Mouse (Mus musculus): ENCODE data around the gene Chrng. TPM values are rescaled to one million over a fixed set of nuclear protein-coding genes. Genes with fewer than 3 reads are reported as not detected.

Gene Chrng
- polyA plus RNA-seq, 1 experiment: not detected

- no peaks in the 10 kb centered on the region for H3K9me3 ChIP-seq (ENCODE audit: control insufficient read depth, low read length)
- peaks cover 62% of the 10 kb centered on the region for H3K36me3 ChIP-seq (ENCODE audit: control insufficient read depth)
- H3K27me3 ChIP-seq (ENCODE audit: control insufficient read depth): no peaks in the 10 kb centered on the region
- H3K4me3 ChIP-seq (replicated peaks): no peak overlapping the region
- H3K4me1 ChIP-seq (ENCODE audit: control insufficient read depth): no peaks in the 10 kb centered on the region
- TF ChIP-seq TAL1 (IDR thresholded peaks at IDR 0.05; ENCODE audit: low read length): no peak
- TF ChIP-seq GATA1 (IDR thresholded peaks at IDR 0.05; ENCODE audit: low read length): no peak
Observed at GRCm38 (mm10) chr1:87232197-87232596, 27.7 kb downstream of the Chrng start.

- Histone ChIP-seq H3K27me3 (ENCODE audit: control insufficient read depth) (no peaks in the 10 kb centered on the region), H3K36me3 (ENCODE audit: control insufficient read depth) (peaks cover 22% of the 10 kb centered on the region), H3K4me1 (ENCODE audit: control insufficient read depth) (no peaks in the 10 kb centered on the region), H3K9me3 (ENCODE audit: control insufficient read depth, low read length) (no peaks in the 10 kb centered on the region), H3K4me3 (replicated peaks) (no peak overlapping the region)
- TF ChIP-seq TAL1 (IDR thresholded peaks at IDR 0.05; ENCODE audit: low read length) (no peak), GATA1 (IDR thresholded peaks at IDR 0.05; ENCODE audit: low read length) (no peak)
Observed at GRCm38 (mm10) chr1:87239056-87239455, 34.6 kb downstream of the Chrng start.

- Histone ChIP-seq H3K36me3 (ENCODE audit: control insufficient read depth) (peaks cover 10% of the 10 kb centered on the region), H3K27me3 (ENCODE audit: control insufficient read depth) (no peaks in the 10 kb centered on the region), H3K4me1 (ENCODE audit: control insufficient read depth) (peaks cover 12% of the 10 kb centered on the region), H3K9me3 (ENCODE audit: control insufficient read depth, low read length) (no peaks in the 10 kb centered on the region), H3K4me3 (replicated peaks) (no peak overlapping the region)
- TF ChIP-seq TAL1 (IDR thresholded peaks at IDR 0.05; ENCODE audit: low read length) (no peak), GATA1 (IDR thresholded peaks at IDR 0.05; ENCODE audit: low read length) (no peak)
Observed at GRCm38 (mm10) chr1:87243021-87243420, 38.6 kb downstream of the Chrng start.

- no peaks in the 10 kb centered on the region for H3K27me3 ChIP-seq (ENCODE audit: control insufficient read depth)
- H3K4me3 ChIP-seq (replicated peaks): no peak overlapping the region
- peaks cover 12% of the 10 kb centered on the region for H3K4me1 ChIP-seq (ENCODE audit: control insufficient read depth)
- H3K9me3 ChIP-seq (ENCODE audit: control insufficient read depth, low read length): no peaks in the 10 kb centered on the region
- TF ChIP-seq GATA1 (IDR thresholded peaks at IDR 0.05; ENCODE audit: low read length): no peak
- TF ChIP-seq TAL1 (IDR thresholded peaks at IDR 0.05; ENCODE audit: low read length): no peak
- no peaks in the 10 kb centered on the region for H3K36me3 ChIP-seq (ENCODE audit: control insufficient read depth)
Observed at GRCm38 (mm10) chr1:87245430-87245829, 41.0 kb downstream of the Chrng start.

- Histone ChIP-seq H3K4me3 (replicated peaks) (no peak overlapping the region), H3K9me3 (ENCODE audit: control insufficient read depth, low read length) (no peaks in the 10 kb centered on the region), H3K36me3 (ENCODE audit: control insufficient read depth) (no peaks in the 10 kb centered on the region), H3K27me3 (ENCODE audit: control insufficient read depth) (no peaks in the 10 kb centered on the region), H3K4me1 (ENCODE audit: control insufficient read depth) (peaks cover 12% of the 10 kb centered on the region)
- TF ChIP-seq TAL1 (IDR thresholded peaks at IDR 0.05; ENCODE audit: low read length): no peak
- no peak for TF ChIP-seq GATA1 (IDR thresholded peaks at IDR 0.05; ENCODE audit: low read length)
Observed at GRCm38 (mm10) chr1:87245929-87246815, 41.7 kb downstream of the Chrng start.

- Histone ChIP-seq H3K4me3 (replicated peaks) (no peak overlapping the region), H3K9me3 (ENCODE audit: control insufficient read depth, low read length) (no peaks in the 10 kb centered on the region), H3K4me1 (ENCODE audit: control insufficient read depth) (0 out of 2 replicates have a peak, but pooled peaks cover 2% of the 10 kb centered on the region), H3K36me3 (ENCODE audit: control insufficient read depth) (no peaks in the 10 kb centered on the region), H3K27me3 (ENCODE audit: control insufficient read depth) (peaks cover 5% of the 10 kb centered on the region; the same call in 1 of the 2 replicates)
- TF ChIP-seq TAL1 (IDR thresholded peaks at IDR 0.05; ENCODE audit: low read length) (no peak), GATA1 (IDR thresholded peaks at IDR 0.05; ENCODE audit: low read length) (no peak)
Observed at GRCm38 (mm10) chr1:87252040-87252609, 47.7 kb downstream of the Chrng start.

- H3K9me3 ChIP-seq (ENCODE audit: control insufficient read depth, low read length): no peaks in the 10 kb centered on the region
- H3K27me3 ChIP-seq (ENCODE audit: control insufficient read depth): peaks cover 28% of the 10 kb centered on the region
- 0 out of 2 replicates have a peak, but pooled peaks cover 2% of the 10 kb centered on the region for H3K4me1 ChIP-seq (ENCODE audit: control insufficient read depth)
- H3K36me3 ChIP-seq (ENCODE audit: control insufficient read depth): no peaks in the 10 kb centered on the region
- no peak overlapping the region for H3K4me3 ChIP-seq (replicated peaks)
- TF ChIP-seq GATA1 (IDR thresholded peaks at IDR 0.05; ENCODE audit: low read length) (no peak), TAL1 (IDR thresholded peaks at IDR 0.05; ENCODE audit: low read length) (no peak)
Observed at GRCm38 (mm10) chr1:87255173-87255572, 50.7 kb downstream of the Chrng start.

GRCm38 (mm10) chr1:87257691-87258090, 53.2 kb downstream of the Chrng start:
- Histone ChIP-seq H3K27me3 (ENCODE audit: control insufficient read depth) (peaks cover 50% of the 10 kb centered on the region), H3K4me3 (replicated peaks) (no peak overlapping the region), H3K9me3 (ENCODE audit: control insufficient read depth, low read length) (no peaks in the 10 kb centered on the region), H3K4me1 (ENCODE audit: control insufficient read depth) (no peaks in the 10 kb centered on the region), H3K36me3 (ENCODE audit: control insufficient read depth) (no peaks in the 10 kb centered on the region)
- TF ChIP-seq GATA1 (IDR thresholded peaks at IDR 0.05; ENCODE audit: low read length): no peak
- no peak for TF ChIP-seq TAL1 (IDR thresholded peaks at IDR 0.05; ENCODE audit: low read length)

GRCm38 (mm10) chr1:87258484-87258883, 54.0 kb downstream of the Chrng start:
- TF ChIP-seq TAL1 (IDR thresholded peaks at IDR 0.05; ENCODE audit: low read length) (no peak), GATA1 (IDR thresholded peaks at IDR 0.05; ENCODE audit: low read length) (no peak)
- Histone ChIP-seq H3K9me3 (ENCODE audit: control insufficient read depth, low read length) (no peaks in the 10 kb centered on the region), H3K4me3 (replicated peaks) (no peak overlapping the region), H3K27me3 (ENCODE audit: control insufficient read depth) (peaks cover 58% of the 10 kb centered on the region), H3K4me1 (ENCODE audit: control insufficient read depth) (no peaks in the 10 kb centered on the region), H3K36me3 (ENCODE audit: control insufficient read depth) (no peaks in the 10 kb centered on the region)
